Mouse (Mus musculus) heart, postnatal 14 days (tissue): ENCODE measurements around the gene Hist2h3c2. TPM values are rescaled to one million over a fixed set of nuclear protein-coding genes. Genes with fewer than 3 reads are reported as not detected.
"Not testable (repeated sequence)": the region's sequence is repeated elsewhere in the genome, so short reads cannot be mapped to it uniquely, and the experiment has no call there.

Source experiments
- DNase-seq, 2 experiments: peaks; one replicate each; pipeline ENCODE4 v3.0.0; 2021 to 2022
- intact Hi-C: fragments of 180-260 bp; cut with DNase I; formaldehyde crosslinking; loops from one replicate; pipeline ENCODE4 v1.15.1; 2025
- total RNA-seq, 2 experiments: library from RNA; stranded (reverse); gene quantifications; 2 replicates each; pipeline ENCODE4 v1.2.3; 2021

The Hist2h3c2 gene
- total RNA-seq, 2 experiments from 2014 or later, result 22.1 to 48.5 TPM

DNA sequence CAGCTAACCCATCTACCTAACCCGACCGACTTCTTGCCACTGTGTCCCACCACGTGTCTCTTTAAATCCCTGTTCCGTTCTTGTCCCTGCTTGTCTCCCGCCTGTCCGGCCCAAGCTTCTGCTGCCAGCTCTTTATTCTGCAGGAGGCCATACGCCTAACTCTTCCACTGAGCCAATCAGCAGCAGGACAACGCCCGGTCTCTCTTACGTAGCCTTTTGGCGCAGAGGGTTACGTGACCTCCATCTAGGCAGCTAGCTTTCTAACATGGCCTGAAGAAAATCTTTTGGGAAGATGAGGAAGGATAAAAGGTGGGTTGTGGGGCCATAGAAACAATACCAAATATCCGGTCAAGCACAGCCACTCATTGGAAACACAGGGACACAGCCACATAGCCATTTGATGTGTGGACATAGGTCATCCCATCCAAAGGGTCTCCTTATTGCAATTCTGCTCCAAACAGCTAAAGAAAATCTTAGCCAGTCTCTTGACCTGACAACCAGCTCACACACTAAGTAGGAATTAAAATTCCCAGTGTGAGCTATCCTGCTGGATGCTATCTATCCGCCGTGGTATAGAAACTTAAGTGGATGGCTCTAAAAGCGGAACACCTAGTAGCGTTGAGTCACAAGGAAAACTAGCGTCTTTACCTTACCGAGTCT, 23.4 kb upstream of the Hist2h3c2 start:
- intact Hi-C loops, result loop anchor here (2.0 kb wide), 1 partner anchor 16 kb away; the partner anchor contains the start of gene Hist2h3c1
- peak; percentile 84 to 88 for DNase-seq

DNA sequence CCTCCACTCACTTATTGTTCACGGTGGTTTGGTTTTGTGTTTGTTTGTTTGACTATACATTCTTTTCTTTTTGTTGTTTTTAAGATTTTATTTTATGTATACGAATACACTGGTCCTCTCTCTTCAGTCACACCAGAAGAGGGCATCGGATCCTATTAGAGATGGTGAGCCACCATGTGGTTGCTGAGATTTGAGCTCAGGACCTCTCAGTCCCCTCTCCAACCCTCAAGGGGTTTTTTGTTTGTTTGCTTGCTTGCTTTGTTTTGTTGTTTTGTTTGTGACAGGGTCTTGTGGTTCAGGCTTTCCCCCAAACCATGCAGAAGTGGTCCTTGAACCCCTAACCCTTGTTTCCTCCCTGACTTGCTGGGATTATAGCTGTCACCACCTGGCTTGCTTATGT, 22.7 kb upstream of the Hist2h3c2 start:
- DNase-seq, result no peak
- intact Hi-C loops, result loop anchor here (2.0 kb wide), 1 partner anchor 15 kb away; the partner anchor contains the start of gene Hist2h3c1

DNA sequence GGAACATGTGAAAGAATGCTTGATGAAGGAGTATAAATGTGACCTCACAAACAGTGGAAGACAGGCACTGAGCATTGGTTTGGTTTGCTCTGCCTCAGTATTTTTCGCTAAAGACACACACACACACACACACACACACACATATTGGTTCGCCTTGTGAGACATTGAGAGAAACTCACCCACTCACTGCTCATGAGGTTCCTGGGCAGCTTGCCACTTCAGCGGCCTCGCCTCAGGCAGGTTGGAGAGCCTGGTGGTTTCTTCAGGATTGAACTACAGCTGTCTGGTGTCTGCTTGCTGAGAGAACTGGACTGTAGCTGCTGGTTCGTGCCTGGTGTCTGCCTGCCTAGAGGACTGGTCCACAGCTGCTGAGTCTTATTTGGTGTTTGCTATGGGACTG, 21.3 kb upstream of the Hist2h3c2 start:
- no peak for DNase-seq
- intact Hi-C loops, result no loop called here

DNA sequence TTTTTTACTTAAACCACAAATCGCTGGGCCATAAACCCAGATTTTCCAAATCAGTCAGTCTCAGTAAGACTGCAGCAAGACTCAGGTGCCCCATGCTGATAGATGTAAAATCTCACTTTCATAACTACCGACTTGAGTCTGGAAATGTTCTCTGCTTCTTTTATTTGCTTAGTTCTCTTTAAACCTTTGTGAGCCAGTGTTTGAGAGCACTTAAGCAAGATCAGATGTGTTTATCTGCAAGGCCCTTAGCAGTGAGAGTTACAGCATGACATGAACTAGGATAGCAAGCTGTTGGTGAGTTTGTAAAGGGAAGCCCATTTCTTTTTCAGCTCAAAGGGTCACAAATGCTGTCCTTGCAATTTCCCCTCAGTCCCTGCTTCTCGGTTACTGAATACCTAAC, 18.3 kb upstream of the Hist2h3c2 start:
- intact Hi-C loops, result loop anchor here (10.0 kb wide), 1 partner anchor 52 kb away; no protein-coding TSS in a partner anchor
- DNase-seq, result no peak

DNA sequence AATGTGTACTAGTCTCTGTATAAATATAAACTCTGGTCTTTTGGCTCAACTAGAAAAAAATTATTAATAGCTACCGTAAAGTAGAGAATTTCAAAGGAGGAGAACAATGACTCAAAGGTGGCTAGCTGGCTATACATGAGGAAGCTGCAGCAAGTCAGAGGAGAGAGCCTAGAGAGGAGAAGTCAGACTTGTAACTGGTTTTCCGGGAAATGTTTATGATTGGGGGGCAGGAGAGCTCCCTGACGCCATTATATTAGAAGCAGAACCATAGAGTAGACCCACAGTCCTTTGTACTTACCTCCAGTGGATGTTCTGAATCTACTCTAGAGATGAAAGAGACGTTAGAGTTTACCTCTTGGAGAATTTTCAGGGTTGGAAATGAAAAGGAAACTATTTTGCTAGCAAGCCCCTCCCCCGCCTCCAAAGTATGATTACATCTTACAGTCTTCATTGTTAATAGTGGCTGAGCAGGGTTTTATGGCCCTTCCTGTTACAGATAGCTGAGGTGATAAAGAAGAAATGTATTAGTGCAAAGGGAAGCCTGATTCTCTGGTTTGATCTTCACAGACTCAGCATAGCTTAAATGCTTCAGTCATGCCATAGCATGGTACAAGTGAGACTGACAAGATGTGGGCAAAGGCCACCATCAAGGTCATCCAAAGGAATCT, 17.1 kb upstream of the Hist2h3c2 start:
- intact Hi-C loops, result loop anchor here (10.0 kb wide), 1 partner anchor 51 kb away; no protein-coding TSS in a partner anchor
- no peak for DNase-seq

DNA sequence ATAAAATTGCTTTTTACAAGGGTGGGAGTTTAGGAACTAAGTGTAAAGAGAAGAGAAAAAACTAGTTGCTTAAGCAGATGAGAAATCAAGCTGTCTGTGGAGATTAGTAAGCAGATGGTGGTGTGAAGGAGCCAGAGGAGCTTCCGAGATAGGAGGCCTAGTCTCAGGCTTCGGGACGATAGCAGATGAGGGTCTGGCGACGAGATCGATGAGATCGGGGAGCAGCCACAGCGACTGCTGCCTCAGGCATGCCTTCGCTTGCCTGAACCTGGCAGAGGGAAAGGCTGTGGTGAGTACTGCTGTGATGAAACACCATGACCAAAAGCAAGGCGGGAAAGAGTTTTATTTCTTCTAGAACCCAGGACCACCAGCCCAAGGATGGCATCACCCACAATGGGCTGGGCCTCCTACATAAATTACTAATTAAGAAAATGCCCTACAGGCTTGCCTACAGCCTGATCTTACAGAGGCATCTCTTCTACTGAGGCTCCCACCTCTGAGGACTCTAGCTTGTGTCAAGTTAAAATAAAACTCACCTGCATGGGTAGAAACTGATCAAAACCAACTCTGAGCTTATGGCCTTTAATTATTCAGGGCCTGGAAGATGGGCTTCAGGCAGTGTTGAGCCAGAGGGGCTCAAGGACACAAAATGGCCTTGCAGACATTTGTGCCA, 15.9 kb upstream of the Hist2h3c2 start:
- no peak for DNase-seq
- intact Hi-C loops, result loop anchor here (10.0 kb wide), 1 partner anchor 50 kb away; no protein-coding TSS in a partner anchor

DNA sequence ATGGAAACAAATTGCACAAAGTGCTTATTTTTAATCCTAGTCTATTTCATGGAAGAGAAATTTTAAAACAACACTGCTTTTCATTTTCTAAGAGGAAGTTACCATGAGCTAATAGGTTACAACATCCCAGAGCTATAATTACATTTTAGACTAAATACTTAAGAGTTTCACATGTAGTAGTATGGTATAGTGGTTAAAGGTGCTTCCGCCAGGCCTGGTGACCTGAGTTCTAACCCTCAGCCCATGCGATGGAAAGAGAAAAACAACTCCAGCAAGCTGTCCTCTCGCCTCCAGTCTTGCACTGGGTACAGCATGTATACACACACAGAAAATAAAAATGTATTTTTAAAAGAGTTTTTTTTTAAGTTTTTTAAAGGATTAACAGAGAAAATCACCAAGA, 12.9 kb upstream of the Hist2h3c2 start:
- DNase-seq, result no peak
- intact Hi-C loops, result loop anchor here (10.0 kb wide), 1 partner anchor 47 kb away; no protein-coding TSS in a partner anchor

DNA sequence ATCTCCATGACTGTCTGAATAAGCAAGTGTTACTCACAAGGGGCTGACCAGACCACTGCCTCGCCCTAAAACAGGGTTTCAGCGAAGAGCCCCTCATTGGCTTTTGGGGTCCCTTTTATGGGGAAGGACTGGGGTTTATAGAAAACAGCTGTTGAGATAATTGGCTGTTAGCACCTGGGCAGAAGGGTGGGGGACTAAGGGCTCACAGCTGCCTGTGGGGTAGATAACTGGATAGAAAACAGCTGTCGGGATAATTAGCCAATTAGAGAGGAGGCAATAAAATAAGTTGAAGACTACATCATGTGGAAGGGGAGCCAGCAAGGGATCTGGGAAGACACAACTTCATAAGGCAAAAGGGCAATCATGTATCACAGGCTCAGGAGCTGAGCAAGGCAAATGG, 12.0 kb upstream of the Hist2h3c2 start:
- intact Hi-C loops, result loop anchor here (10.0 kb wide), 1 partner anchor 46 kb away; no protein-coding TSS in a partner anchor
- DNase-seq, result no peak

DNA sequence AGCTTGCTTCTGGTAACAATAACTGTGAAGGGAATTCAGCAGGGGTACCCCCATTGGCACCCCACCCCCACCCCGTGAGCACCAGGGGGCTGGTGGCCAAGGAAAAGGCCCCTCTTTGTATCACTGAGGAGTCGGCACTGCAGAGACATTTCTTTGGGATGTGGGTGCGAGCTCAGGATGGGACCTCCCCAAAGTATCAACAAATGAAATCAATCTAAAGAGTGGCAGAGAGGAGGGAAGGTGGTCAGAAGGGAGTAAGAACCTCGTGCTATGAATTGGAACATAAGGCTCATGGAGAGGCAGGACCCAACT, 10.1 kb upstream of the Hist2h3c2 start:
- DNase-seq, result no peak
- intact Hi-C loops, result no loop called here

DNA sequence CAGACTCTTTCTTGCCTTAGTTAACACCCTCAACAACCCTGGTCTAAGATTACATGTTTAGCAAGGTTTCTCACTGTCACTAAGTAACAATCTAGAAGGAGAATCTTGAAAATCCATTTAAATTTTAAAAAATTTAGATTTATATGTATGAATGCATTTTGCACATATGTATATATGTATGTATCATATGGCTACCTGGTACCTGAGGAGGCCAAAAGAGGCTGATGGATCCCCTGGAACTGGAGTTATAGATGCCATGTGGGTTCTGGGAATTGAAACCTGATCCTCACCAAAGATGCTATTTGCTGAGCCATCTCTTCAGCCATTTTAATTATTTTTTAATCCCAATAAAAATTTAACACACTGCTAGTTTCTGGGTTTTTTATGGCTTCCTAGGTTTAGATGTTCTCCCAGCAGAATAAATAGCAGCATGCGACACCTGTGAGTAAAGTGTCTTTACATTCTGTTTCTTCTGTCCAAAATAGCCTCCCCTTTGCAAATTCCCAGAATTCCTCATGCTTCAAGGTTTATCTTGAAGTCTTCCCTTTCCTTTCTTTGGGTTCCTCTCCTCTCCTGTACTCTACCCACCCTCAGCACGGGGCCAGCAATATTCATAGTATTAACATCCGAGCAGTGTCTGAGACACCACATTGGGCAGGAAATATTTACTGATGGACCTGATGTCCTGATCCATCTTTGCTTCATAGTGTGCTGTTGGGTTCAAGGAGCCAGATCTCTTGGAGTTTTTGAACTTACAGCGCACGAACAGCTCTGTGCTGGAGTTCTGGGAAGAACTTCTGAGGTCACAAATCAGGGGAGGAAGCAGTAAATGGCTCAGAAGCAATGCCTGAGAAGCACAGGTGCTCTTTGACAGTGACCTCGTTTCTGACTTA, 9.5 kb upstream of the Hist2h3c2 start:
- no peak for DNase-seq

DNA sequence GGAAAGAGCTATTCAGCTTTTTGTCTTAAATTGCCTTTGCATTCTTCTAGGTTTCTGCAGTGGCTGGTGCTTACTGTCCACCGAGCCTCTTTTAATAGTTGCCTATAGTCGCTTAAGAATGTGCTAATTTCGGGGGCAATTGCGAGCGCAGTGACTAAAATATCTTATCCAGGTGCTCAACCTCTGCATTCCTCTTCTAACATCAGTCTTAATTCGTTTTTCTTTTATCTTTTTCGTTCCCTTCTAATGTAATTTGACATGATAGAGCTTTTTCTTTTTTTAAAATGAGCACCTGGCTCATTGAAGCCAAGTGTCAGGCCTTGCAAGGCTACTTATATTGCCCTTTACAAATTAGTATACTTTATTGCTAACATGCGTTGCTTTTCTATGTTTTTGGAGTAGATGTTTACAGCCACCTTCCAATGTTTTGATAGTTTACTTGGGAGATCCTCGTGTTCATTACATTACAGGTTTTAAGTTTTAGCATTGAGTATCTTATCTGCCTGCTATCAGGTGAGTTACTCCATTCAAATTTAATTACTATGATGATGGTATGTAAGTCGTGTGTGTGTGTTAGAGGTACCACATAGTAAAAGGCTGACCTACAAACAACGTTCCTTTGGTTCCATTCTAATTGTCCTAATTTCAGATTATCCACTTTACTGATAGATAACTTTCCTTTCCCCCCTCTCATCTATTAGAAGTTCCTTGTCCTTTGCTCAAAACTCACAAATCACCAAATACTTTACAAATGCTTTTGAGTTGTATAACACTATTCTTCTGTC, 8.6 kb upstream of the Hist2h3c2 start:
- intact Hi-C loops, result loop anchor here (2.0 kb wide), 1 partner anchor 15 kb away; the partner anchor contains the start of gene Hist2h4
- DNase-seq, result no peak

More for the DNA sequence above, 9.5 kb upstream of the Hist2h3c2 start:
- intact Hi-C loops, result no loop called here

DNA sequence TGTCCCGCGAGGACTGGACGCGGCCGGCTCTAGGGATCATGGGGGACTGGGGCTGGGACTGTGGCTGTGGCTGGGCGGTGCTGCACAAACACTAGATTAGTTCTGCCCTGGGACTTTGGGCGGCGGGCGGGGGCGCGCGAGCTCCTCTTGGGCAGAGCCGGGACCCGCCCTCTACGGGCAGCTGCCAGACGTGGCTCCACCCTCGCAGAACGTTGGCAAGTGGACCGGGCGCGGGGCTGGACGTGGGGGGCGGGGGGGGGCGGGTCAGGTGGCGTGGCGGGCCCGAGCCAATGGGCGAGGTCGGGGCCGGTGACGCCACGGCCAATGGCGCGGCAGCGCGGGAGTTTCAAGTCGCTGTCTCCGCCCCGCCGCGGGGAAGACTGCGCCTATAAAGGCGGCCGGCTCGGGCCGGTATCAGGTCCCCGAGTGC, 7.5 kb upstream of the Hist2h3c2 start, which contains the start of gene Hist2h3c1:
Gene Hist2h3c1, plus strand, starts transcription at position 259 of the 430 bp plus-strand sequence.
- DNase-seq, result not testable (repeated sequence)
- intact Hi-C loops, result loop anchor here (2.0 kb wide), 1 partner anchor 16 kb away; the partner anchor contains the start of gene Hist2h4

DNA sequence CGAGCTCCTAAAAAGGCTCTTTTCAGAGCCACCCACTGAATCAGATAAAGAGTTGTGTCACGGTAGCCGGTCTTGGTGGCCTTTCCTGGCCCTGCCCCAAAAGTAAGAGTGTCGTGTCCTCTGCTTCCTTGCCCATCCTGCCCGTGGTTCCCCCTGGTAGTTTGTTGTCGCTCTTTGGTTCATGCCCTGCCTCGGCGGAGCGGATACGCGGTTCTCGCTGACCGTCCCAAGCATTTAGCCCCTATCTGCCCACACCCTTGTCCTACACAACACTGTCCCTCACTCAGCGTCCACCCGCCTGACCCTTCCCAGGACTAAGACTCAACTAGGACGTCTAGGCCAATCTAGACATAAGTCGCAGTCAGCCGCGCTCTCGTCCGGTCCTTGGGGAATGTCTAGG, 7.1 kb upstream of the Hist2h3c2 start:
- not testable (repeated sequence) for DNase-seq
- intact Hi-C loops, result loop anchor here (2.0 kb wide), 1 partner anchor 17 kb away; the partner anchor contains the start of gene Hist2h4

DNA sequence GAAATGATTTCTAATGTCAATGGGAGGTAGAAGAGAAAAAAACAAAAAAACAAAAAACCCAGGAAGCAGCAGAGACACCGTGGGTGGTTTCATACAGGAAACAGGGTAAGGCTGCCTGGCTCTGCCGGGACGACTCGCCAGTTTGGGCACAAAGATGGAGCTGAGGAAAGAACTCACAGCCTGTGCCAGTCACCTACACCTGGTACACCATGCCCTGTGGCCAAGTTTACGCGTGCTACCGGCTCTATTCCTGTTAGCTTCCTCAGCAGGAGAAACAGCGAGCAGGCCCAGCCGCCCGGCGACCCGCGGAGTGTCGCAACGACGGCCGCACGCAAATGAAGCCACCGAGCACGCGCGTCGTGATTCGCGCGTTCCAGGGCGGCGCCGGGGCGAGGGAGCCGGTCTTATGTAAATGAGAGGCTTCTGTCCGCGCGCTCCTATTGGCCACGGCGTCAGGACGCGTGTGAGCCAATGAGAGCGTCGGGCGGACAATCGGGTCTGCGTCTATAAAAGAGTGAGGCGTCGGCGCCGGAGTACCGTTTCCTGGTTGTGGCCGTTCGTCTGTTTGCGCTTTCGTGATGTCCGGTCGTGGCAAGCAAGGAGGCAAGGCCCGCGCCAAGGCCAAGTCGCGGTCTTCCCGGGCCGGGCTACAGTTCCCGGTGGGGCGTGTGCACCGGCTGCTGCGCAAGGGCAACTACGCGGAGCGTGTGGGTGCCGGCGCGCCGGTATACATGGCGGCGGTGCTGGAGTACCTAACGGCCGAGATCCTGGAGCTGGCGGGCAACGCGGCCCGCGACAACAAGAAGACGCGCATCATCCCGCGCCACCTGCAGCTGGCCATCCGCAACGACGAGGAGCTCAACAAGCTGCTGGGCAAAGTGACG, 6.3 kb upstream of the Hist2h3c2 start, which contains the start of gene Hist2h2aa1:
Gene Hist2h2aa1, plus strand, starts transcription at position 495 of the 884 bp plus-strand sequence.
- intact Hi-C loops, result not testable (repeated sequence)
- peak; percentile 83 to 85 for DNase-seq

DNA sequence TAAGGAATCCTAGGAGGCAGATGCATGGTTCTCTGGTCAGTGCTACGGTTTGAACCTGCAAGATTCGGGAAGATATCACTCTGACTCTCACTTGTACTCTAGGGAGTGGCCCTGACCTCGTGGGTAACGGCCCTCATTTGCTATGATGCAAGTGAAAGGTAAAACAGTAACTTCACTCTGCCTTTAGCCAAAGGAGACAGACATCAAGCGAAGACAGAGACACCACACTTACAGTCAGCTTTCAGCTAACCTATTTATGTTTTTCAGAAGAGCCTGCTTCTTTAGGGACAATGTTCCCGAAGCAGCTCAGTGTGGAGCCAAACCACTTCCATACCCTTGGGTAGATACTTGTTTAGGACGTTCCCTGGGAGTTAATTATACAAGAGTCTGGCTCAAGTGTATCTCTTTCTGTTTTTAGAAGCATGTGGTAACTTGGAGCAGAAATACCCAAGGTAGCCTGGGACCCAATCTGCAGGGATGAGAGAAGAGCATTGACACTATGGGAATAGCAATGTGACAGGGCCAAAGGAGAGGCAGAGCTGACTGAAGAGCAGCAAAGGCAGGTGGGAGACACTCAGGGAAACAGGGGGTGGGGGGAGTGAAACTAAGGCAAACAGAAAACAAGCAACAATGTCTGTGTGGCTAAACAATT, 5.1 kb upstream of the Hist2h3c2 start:
- no peak for DNase-seq

DNA sequence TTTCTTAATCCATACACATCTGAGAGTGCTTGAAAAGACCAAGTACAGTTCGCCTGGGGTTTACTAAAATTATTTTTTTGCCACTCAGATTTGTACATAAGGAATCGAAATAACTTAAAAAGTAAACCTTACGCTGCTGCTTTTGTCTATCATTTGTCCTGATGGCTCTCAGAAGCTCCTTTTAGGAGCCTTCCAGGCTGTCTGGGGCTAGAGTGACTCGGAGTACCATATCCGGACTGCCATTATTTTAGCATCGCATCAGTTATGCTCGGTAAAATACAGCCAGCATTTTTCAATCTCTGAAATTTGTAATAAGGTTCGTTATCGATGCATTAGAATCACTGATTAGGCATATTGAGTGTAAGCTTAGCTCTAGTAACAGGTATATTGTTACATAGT, 1.9 kb upstream of the Hist2h3c2 start:
- no peak for DNase-seq
- intact Hi-C loops, result no loop called here

More for the DNA sequence above, 5.1 kb upstream of the Hist2h3c2 start:
- intact Hi-C loops, result no loop called here
